Mouse (Mus musculus) myocyte (in vitro differentiated cells): Measurements from ENCODE around the gene Gdpd5.

Experiments
- CEBPB ChIP-seq: IDR thresholded peaks from 2 replicates; pipeline ENCODE4 v1.6.1; 2011; ENCODE audit warnings: mild to moderate bottlenecking, moderate library complexity; ENCODE audit not compliant: poor library complexity, insufficient read depth, severe bottlenecking
- E2F4 ChIP-seq: IDR thresholded peaks from one replicate; pipeline ENCODE4 v1.6.1; 2011; ENCODE audit warnings: mild to moderate bottlenecking, control low read depth, moderate library complexity; ENCODE audit not compliant: insufficient read depth
- MAX ChIP-seq: IDR thresholded peaks from one replicate; pipeline ENCODE4 v1.6.1; 2011; ENCODE audit warnings: low read depth, mild to moderate bottlenecking, control low read depth
- MYOD1 ChIP-seq, 3 experiments: IDR thresholded peaks; one replicate each; pipeline ENCODE4 v1.6.1; 2011; ENCODE audit warnings: control low read depth in 2 of 3, low read depth in 2 of 3, mild to moderate bottlenecking in 2 of 3, moderate library complexity in 1 of 3; ENCODE audit not compliant: insufficient read length in 2 of 3, control insufficient read depth in 1 of 3
- MYOG ChIP-seq, 3 experiments: IDR thresholded peaks; one replicate each; pipeline ENCODE4 v1.6.1; 2011; ENCODE audit warnings: control low read depth in 2 of 3, low read depth in 2 of 3, mild to moderate bottlenecking in 2 of 3; ENCODE audit not compliant: insufficient read length in 2 of 3, control insufficient read depth in 1 of 3, insufficient read depth in 1 of 3
- POLR2A ChIP-seq: IDR thresholded peaks from one replicate; pipeline ENCODE4 v1.6.1; 2011; ENCODE audit warnings: low read depth, mild to moderate bottlenecking, control low read depth, moderate library complexity; ENCODE audit not compliant: insufficient read length
- POLR2AphosphoS2 ChIP-seq: IDR thresholded peaks from one replicate; pipeline ENCODE4 v1.6.1; 2011; ENCODE audit warnings: low read depth, control low read depth; ENCODE audit not compliant: insufficient read length
- REST ChIP-seq: IDR thresholded peaks from one replicate; pipeline ENCODE4 v1.6.1; 2011; ENCODE audit warnings: mild to moderate bottlenecking, control low read depth, moderate library complexity; ENCODE audit not compliant: insufficient read depth, insufficient read length
- SRF ChIP-seq: IDR thresholded peaks from one replicate; pipeline ENCODE4 v1.6.1; 2011; ENCODE audit warnings: low read depth; ENCODE audit not compliant: control insufficient read depth, insufficient read length
- TCF12 ChIP-seq: IDR thresholded peaks from one replicate; pipeline ENCODE4 v1.6.1; 2011; ENCODE audit warnings: mild to moderate bottlenecking, control low read depth; ENCODE audit not compliant: poor library complexity, insufficient read depth, severe bottlenecking
- TCF3 ChIP-seq: IDR thresholded peaks from one replicate; pipeline ENCODE4 v1.6.1; 2011; ENCODE audit warnings: low read depth, control low read depth; ENCODE audit not compliant: insufficient read length
- USF1 ChIP-seq: IDR thresholded peaks from one replicate; pipeline ENCODE4 v1.6.1; 2011; ENCODE audit warnings: low read depth, mild to moderate bottlenecking, control low read depth, moderate library complexity

- no peak for TF ChIP-seq POLR2A
- no peak for TF ChIP-seq MYOD1 (IDR thresholded peaks at IDR 0.05; ENCODE audit: control insufficient read depth in 1 of 3, insufficient read length in 2 of 3, low read depth in 2 of 3)
- no peak for TF ChIP-seq USF1
- no peak for TF ChIP-seq MAX
- peak; percentile 76 for TF ChIP-seq POLR2AphosphoS2
- no peak for TF ChIP-seq TCF12
- no peak for TF ChIP-seq E2F4
- no peak for TF ChIP-seq MYOG (IDR thresholded peaks at IDR 0.05; ENCODE audit: control insufficient read depth in 1 of 3, insufficient read depth in 1 of 3, insufficient read length in 2 of 3, low read depth in 2 of 3)
- no peak for TF ChIP-seq SRF
- no peak for TF ChIP-seq CEBPB
- no peak for TF ChIP-seq REST
- TF ChIP-seq TCF3: no peak
These were observed 92.6 kb downstream of the Gdpd5 start for GRCm38 (mm10) chr7:99473638-99474407.
